Mouse (Mus musculus) CH12.LX (cell line): ENCODE measurements around the gene Tmem132d. TPM values are rescaled to one million over a fixed set of nuclear protein-coding genes. Genes with fewer than 3 reads are reported as not detected.

Experiments used
- DNase-seq: peaks from one replicate; pipeline ENCODE4 v3.0.0-alpha.2; 2013; ENCODE audit errors: extremely low read depth
- H3K27ac ChIP-seq: 2 replicates; pipeline ENCODE4 v1.5.1; 2012; ENCODE audit warnings: low read depth, mild to moderate bottlenecking, control low read depth, moderate library complexity; ENCODE audit not compliant: insufficient read depth
- H3K27me3 ChIP-seq: replicated peaks from 2 replicates; pipeline ENCODE3; 2012; ENCODE audit warnings: inconsistent platforms
- H3K36me3 ChIP-seq, 2 experiments: replicated peaks in 1 of 2; 2 replicates each; pipeline versions ENCODE3 to v1.6.1; 2012; ENCODE audit warnings: inconsistent platforms in 1 of 2, low read length in 1 of 2, mild to moderate bottlenecking in 1 of 2, mixed read lengths in 1 of 2, moderate library complexity in 1 of 2; ENCODE audit not compliant: control insufficient read depth in 1 of 2, insufficient read depth in 1 of 2
- H3K4me1 ChIP-seq, 2 experiments: 2 replicates each; pipeline ENCODE4 v1.6.1; 2012; ENCODE audit warnings: inconsistent platforms in 1 of 2, moderate library complexity in 1 of 2; ENCODE audit not compliant: insufficient read depth in 2 of 2, control insufficient read depth in 1 of 2
- H3K4me2 ChIP-seq: 2 replicates; pipeline ENCODE4 v1.6.1; 2012; ENCODE audit warnings: low read depth, mild to moderate bottlenecking, control low read depth; ENCODE audit not compliant: poor library complexity, insufficient read depth, severe bottlenecking
- H3K4me3 ChIP-seq, 3 experiments: fragments of 150-350 bp in 1 of 3; sonication (generic) in 1 of 3; replicated peaks in 1 of 3; 2 replicates each; pipeline versions ENCODE3 to v1.5.1; 2011 to 2012; ENCODE audit warnings: low read depth in 2 of 3, low read length in 2 of 3, mild to moderate bottlenecking in 2 of 3, moderate library complexity in 2 of 3, control low read depth in 1 of 3, improper control_type of control experiment in 1 of 3, inconsistent platforms in 1 of 3, mixed read lengths in 1 of 3; ENCODE audit not compliant: poor library complexity in 1 of 3
- H3K79me2 ChIP-seq: replicated peaks from 2 replicates; pipeline ENCODE4 v1.6.1; 2012; ENCODE audit warnings: mild to moderate bottlenecking, moderate library complexity; ENCODE audit not compliant: control insufficient read depth, poor library complexity, insufficient read depth, severe bottlenecking; ENCODE audit errors: extremely low read depth
- H3K9ac ChIP-seq: 2 replicates; pipeline ENCODE4 v1.6.1; 2012; ENCODE audit warnings: low read depth, mild to moderate bottlenecking, control low read depth, moderate library complexity; ENCODE audit not compliant: insufficient read depth
- H3K9me3 ChIP-seq: replicated peaks from 2 replicates; pipeline ENCODE3; 2012; ENCODE audit warnings: low read length, inconsistent platforms, mixed read lengths
- BHLHE40 ChIP-seq: IDR thresholded peaks from 2 replicates; pipeline ENCODE4 v1.6.1; 2011; ENCODE audit warnings: mild to moderate bottlenecking, low read depth, low read length, improper control_type of control experiment
- E2F4 ChIP-seq: IDR thresholded peaks from 2 replicates; pipeline ENCODE4 v1.6.1; 2011; ENCODE audit warnings: low read depth, low read length, improper control_type of control experiment; ENCODE audit not compliant: insufficient replicate concordance
- ELF1 ChIP-seq: IDR thresholded peaks from 2 replicates; pipeline ENCODE4 v1.6.1; 2014; ENCODE audit warnings: low read depth, mild to moderate bottlenecking, inconsistent platforms, low read length, improper control_type of control experiment
- GABPA ChIP-seq: IDR thresholded peaks from 2 replicates; pipeline ENCODE4 v1.6.1; 2012; ENCODE audit warnings: low read depth, low read length, improper control_type of control experiment, inconsistent platforms; ENCODE audit not compliant: insufficient replicate concordance
- KAT2A ChIP-seq: IDR thresholded peaks from 2 replicates; pipeline ENCODE4 v1.6.1; 2012; ENCODE audit warnings: low read length, improper control_type of control experiment, inconsistent platforms; ENCODE audit not compliant: insufficient replicate concordance
- MAX ChIP-seq: IDR thresholded peaks from 2 replicates; pipeline ENCODE4 v1.6.1; 2011; ENCODE audit warnings: low read length, improper control_type of control experiment
- MXI1 ChIP-seq: IDR thresholded peaks from 2 replicates; pipeline ENCODE4 v1.6.1; 2011; ENCODE audit warnings: mild to moderate bottlenecking, low read depth, low read length, improper control_type of control experiment
- NELFE ChIP-seq: IDR thresholded peaks from 2 replicates; pipeline ENCODE4 v1.6.1; 2011; ENCODE audit warnings: low read depth, low read length, improper control_type of control experiment
- SMC3 ChIP-seq: IDR thresholded peaks from 2 replicates; pipeline ENCODE4 v1.6.1; 2011; ENCODE audit warnings: low read depth, low read length, improper control_type of control experiment
- TCF12 ChIP-seq: IDR thresholded peaks from 2 replicates; pipeline ENCODE4 v1.6.1; 2014; ENCODE audit warnings: low read depth, mild to moderate bottlenecking, inconsistent platforms, low read length, improper control_type of control experiment
- UBTF ChIP-seq: IDR thresholded peaks from 2 replicates; pipeline ENCODE4 v1.6.1; 2012; ENCODE audit warnings: low read depth, mild to moderate bottlenecking, inconsistent platforms, low read length, improper control_type of control experiment, moderate library complexity
- USF2 ChIP-seq: conservative IDR thresholded peaks from 2 replicates; pipeline ENCODE4 v1.6.1; 2011; ENCODE audit warnings: low read depth, low read length, improper control_type of control experiment
- ZC3H11A ChIP-seq: IDR thresholded peaks from 2 replicates; pipeline ENCODE4 v1.6.1; 2012; ENCODE audit warnings: low read depth, mild to moderate bottlenecking, inconsistent platforms, low read length, improper control_type of control experiment
- ZKSCAN1 ChIP-seq: IDR thresholded peaks from 2 replicates; pipeline ENCODE4 v1.6.1; 2012; ENCODE audit warnings: low read depth, inconsistent platforms, low read length, improper control_type of control experiment, borderline replicate concordance
- ZMIZ1 ChIP-seq: IDR thresholded peaks from 2 replicates; pipeline ENCODE4 v1.6.1; 2012; ENCODE audit warnings: low read depth, mild to moderate bottlenecking, inconsistent platforms, low read length, improper control_type of control experiment
- ZNF384 ChIP-seq: IDR thresholded peaks from 2 replicates; pipeline ENCODE4 v1.6.1; 2012; ENCODE audit warnings: low read depth, low read length, improper control_type of control experiment, inconsistent platforms
- dilution Hi-C: fragments of 300-500 bp; cut with MboI; formaldehyde crosslinking; loops from 2 replicates; pipeline ENCODE4 v1.14.3; 2020; ENCODE audit warnings: low sequenced_read_pairs; ENCODE audit not compliant: extremely low pct_unique_long_range_greater_than_20kb, extremely low pct_ligation_motif_present
- in situ Hi-C: fragments of 300-500 bp; cut with MboI; formaldehyde crosslinking; loops from 3 replicates; pipeline ENCODE4 v1.14.3; 2019; ENCODE audit warnings: low sequenced_read_pairs, low pct_ligation_motif_present, low pct_unique_long_range_greater_than_20kb, mixed read lengths
- polyA plus RNA-seq: library from polyadenylated mRNA; unstranded; fragments of >175 nt; gene quantifications from 2 replicates; pipeline ENCODE4 v1.2.1, GENCODE M21; 2012; ENCODE audit warnings: low read depth; ENCODE audit not compliant: insufficient read length
- total RNA-seq, 2 experiments: library from RNA; depleted of rRNA; stranded (reverse); fragments of 300-350 nt in 1 of 2; fragments of >200 nt in 1 of 2; gene quantifications; 2 replicates each; pipeline ENCODE4 v1.2.3; 2012 to 2014

The Tmem132d gene
- total and polyA plus RNA-seq, 3 experiments, result not detected

DNA sequence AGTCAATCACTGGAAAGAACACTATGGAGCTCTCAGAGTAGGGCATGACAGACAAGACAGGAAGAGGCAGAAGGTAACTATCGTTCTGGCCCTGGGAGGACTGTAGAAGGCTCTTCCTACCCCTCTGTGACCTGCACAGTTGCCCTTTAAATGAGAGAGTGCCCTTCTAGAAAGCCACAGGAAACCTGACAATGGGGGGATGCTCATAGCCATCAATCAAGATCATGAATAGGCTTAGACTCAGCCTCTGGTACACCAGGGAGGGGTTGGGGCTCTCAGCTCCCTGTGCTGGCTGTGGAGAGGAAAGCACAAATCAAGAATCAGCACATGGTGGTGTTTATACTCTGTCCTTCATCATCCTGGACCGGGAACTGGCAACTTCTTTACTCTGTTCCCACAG, 227.2 kb downstream of the Tmem132d start:
- H3K36me3 ChIP-seq, result no peaks in the 10 kb centered on the region
- dilution Hi-C loops (no loop called here), in situ Hi-C loops (no loop called here)
- H3K79me2 ChIP-seq, result no peaks in the 10 kb centered on the region
- H3K4me1 ChIP-seq, result no peaks in the 10 kb centered on the region
- no peaks in the 10 kb centered on the region for H3K27me3 ChIP-seq
- no peak overlapping the region for H3K9ac ChIP-seq
- H3K9me3 ChIP-seq, result peaks cover 86% of the 10 kb centered on the region
- H3K4me3 ChIP-seq, result no peak overlapping the region
- TF ChIP-seq UBTF, result no peak
- TF ChIP-seq USF2, result no peak
- no peak for TF ChIP-seq ZNF384
- TF ChIP-seq NELFE, result no peak
- no peak for TF ChIP-seq SMC3
- no peak for TF ChIP-seq ZMIZ1
- no peak for TF ChIP-seq E2F4
- no peak for TF ChIP-seq ZKSCAN1
- TF ChIP-seq ZC3H11A, result no peak
- TF ChIP-seq, all 38 proteins: peak for 0
- no peak overlapping the region for H3K4me2 ChIP-seq
- no peak overlapping the region for H3K27ac ChIP-seq
- DNase-seq, result no peak

DNA sequence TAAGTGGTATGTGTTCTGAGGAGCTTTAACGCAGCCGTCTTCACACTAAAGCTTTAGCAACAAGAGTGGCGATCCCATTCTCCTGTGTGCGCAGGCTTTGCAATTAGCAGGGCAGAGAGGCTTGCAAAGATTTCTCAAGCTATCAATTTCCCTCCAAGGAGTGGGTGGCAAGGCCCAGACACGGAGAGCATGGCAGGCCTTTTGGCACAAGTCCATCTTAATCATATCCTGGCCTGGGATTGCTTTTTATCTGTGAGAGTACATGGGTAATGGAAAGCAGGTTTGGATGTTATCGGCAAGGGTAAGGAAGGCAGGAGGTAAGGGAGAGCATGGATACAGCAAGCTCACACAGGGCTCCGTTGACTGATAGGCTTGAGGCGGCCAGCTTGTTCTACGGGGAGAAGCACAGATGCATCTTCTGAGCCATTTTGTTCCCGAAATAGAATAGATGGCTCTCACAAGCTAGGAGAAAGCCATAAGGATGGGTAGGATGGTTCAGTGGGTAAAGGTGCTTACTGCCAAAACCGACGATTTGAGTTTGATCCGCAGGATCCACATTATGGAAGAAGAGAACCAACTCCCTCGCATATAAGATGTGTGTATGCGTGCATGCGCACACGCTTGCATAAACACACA, 228.1 kb downstream of the Tmem132d start:
- Histone ChIP-seq H3K9ac (no peak overlapping the region), H3K36me3 (no peaks in the 10 kb centered on the region), H3K27ac (no peak overlapping the region)
- dilution Hi-C loops, result no loop called here
- no peak for TF ChIP-seq KAT2A
- TF ChIP-seq MAX, result no peak
- no peak for TF ChIP-seq MXI1
- TF ChIP-seq ZKSCAN1, result no peak
- TF ChIP-seq GABPA, result no peak
- no peak for TF ChIP-seq BHLHE40
- no peak for TF ChIP-seq TCF12
- TF ChIP-seq ELF1, result no peak
- TF ChIP-seq, all 38 proteins: peak for 0
- Histone ChIP-seq H3K4me1 (no peaks in the 10 kb centered on the region), H3K9me3 (peaks cover 77% of the 10 kb centered on the region), H3K27me3 (no peaks in the 10 kb centered on the region), H3K79me2 (no peaks in the 10 kb centered on the region), H3K4me2 (no peak overlapping the region), H3K4me3 (no peak overlapping the region)
- no peak for DNase-seq
- in situ Hi-C loops, result no loop called here
